Mouse (Mus musculus): ENCODE data around the gene Psmc6. TPM values are rescaled to one million over a fixed set of nuclear protein-coding genes. Genes with fewer than 3 reads are reported as not detected.

Psmc6 gene
- total and polyA plus RNA-seq, 3 experiments, result 90.3 to 288 (median 193) TPM

DNA sequence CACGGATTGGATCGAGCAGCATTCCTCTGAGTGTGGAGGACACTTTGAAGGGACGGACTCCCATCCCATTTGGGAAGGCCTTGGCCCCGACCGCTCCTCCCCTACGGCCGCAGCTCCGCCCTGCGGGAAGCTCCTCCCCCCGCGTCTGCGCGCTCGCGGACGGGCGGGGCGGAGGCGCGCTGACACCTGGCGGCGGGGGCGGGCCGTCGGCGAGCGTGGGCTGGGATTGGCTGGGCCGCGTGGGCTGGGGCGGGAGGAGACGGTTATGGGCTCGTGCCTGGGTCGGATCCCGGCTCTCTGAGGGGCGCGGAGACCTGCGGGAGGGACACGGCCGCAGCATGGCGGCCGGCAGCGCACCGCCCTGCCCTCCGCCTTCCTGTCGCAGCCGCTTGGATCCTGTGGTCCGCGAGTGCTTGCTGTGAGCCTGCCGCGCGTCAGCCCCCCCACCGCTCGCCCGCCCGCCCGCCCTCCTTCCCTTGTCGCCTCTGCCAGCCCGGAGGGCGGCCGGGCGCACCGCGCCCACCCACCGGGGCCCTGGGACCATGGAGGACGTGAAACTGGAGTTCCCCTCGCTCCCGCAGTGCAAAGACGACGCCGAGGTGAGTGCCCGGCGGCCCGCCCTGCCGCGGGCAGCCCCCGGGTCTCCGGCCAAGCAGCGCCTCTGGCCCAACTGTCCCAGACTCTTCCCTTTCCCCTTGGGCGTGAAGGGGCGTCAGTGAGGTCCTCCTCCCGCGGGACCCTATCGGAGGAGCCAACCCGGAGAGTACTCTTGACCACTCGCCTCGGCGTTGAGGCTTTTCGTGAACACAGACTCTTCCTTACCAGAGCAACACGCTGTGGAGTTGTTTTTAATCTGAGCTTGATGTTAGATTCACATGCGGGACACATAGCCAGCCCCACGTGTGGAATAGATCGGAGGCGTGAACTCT is 21.6 kb downstream of the Psmc6 start, which contains the start of gene Styx (continued):
- TF ChIP-seq RAD21 (IDR thresholded peaks at IDR 0.05; ENCODE audit: low read depth, low read length), result no peak
- no peak for TF ChIP-seq PAX5 (IDR thresholded peaks at IDR 0.05; ENCODE audit: low read length)
- TF ChIP-seq CTCF (conservative IDR thresholded peaks at IDR 0.05 in 1 of 2, IDR thresholded peaks at IDR 0.05 in 1 of 2; ENCODE audit: low read depth in 2 of 2, low read length in 2 of 2), result no peak
- no peak for TF ChIP-seq JUN (IDR thresholded peaks at IDR 0.05; ENCODE audit: insufficient read depth, low read depth, low read length)
- peak; percentile 52; the same call in 1 of the 2 replicates for TF ChIP-seq BHLHE40 (IDR thresholded peaks at IDR 0.05; ENCODE audit: low read depth, low read length)
- no peak for TF ChIP-seq MYC (IDR thresholded peaks at IDR 0.05; ENCODE audit: low read depth, low read length)
- peak; percentile 81 for TF ChIP-seq NRF1 (IDR thresholded peaks at IDR 0.05; ENCODE audit: low read depth, low read length)
- no peak for TF ChIP-seq MAZ (IDR thresholded peaks at IDR 0.05; ENCODE audit: low read depth, low read length)
- TF ChIP-seq USF1 (IDR thresholded peaks at IDR 0.05; ENCODE audit: low read depth, low read length), result no peak

DNA sequence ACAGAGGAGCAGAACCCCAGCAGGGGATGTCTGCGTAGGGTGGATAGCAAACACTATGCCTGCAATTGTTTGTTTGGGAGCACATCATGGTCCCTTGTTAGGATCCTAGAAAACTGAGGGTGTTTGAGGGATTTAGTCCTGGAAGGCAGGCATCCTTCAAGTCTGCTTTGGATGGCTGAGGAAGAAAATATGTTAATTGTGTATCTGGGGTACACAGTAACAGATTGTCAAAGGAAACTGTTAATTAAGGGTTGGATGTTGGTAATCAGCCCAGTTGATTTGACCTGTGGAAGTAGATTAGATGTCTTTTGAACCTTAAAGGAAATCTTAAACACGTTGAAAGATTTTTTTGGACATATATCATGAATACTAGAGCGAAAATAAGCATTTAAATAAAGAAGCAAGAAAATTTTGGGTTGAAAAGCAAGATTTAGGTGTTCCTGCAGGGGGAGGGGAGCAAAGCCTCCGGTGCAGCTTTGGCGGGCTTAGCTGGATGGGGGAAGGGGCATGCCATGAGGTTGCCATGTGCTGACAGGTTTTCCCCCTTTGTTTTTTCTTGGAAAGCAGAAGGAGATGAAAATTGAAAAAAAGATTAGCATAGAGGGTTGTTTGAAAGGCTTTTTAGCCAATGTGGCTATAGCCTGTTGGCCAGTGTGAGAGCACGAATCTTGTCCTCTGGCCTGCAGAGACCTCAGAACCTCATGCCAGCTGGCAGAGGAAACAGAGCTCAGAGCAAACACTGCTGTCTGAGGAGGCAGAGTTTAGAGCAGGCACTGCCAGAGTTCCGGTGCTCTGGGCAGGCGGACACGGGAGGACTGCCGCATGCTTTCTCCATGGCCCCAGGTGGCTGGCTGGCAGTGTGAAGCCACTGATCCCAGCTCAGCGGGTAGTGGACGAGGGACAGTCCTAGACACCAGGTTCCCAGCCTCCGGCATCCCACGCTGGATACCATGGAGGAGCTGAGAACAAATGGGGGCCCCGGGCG is 34.9 kb downstream of the Psmc6 start:
- H3K4me3 ChIP-seq (replicated peaks in 1 of 3; ENCODE audit: low read depth in 2 of 3, low read length in 2 of 3, poor library complexity in 1 of 3), result no peak overlapping the region
- no peaks in the 10 kb centered on the region for H3K27me3 ChIP-seq (replicated peaks)
- no peaks in the 10 kb centered on the region for H3K4me1 ChIP-seq (ENCODE audit: control insufficient read depth in 1 of 2, insufficient read depth in 2 of 2)
- no peak for TF ChIP-seq NELFE (IDR thresholded peaks at IDR 0.05; ENCODE audit: low read depth, low read length)
- TF ChIP-seq KAT2A (IDR thresholded peaks at IDR 0.05; ENCODE audit: insufficient replicate concordance, low read length), result no peak
- no peak for TF ChIP-seq SMC3 (IDR thresholded peaks at IDR 0.05; ENCODE audit: low read depth, low read length)
- TF ChIP-seq RCOR1 (conservative IDR thresholded peaks at IDR 0.05; ENCODE audit: low read depth, low read length), result no peak
- TF ChIP-seq USF2 (conservative IDR thresholded peaks at IDR 0.05; ENCODE audit: low read depth, low read length), result no peak
- TF ChIP-seq POLR2AphosphoS2 (IDR thresholded peaks at IDR 0.05; ENCODE audit: low read depth, low read length), result no peak
- TF ChIP-seq NRF1 (IDR thresholded peaks at IDR 0.05; ENCODE audit: low read depth, low read length), result no peak
- TF ChIP-seq ZC3H11A (IDR thresholded peaks at IDR 0.05; ENCODE audit: low read depth, low read length), result no peak
- H3K9me3 ChIP-seq (replicated peaks; ENCODE audit: low read length), result peaks cover 1% of the 10 kb centered on the region
- no peak for DNase-seq (ENCODE audit: extremely low read depth)
- H3K9ac ChIP-seq (ENCODE audit: insufficient read depth, low read depth), result no peak overlapping the region
- H3K4me2 ChIP-seq (ENCODE audit: insufficient read depth, low read depth, poor library complexity, severe bottlenecking), result no peak overlapping the region
- no peaks in the 10 kb centered on the region for H3K79me2 ChIP-seq (replicated peaks; ENCODE audit: control insufficient read depth, extremely low read depth, insufficient read depth, poor library complexity, severe bottlenecking)
- H3K27ac ChIP-seq (ENCODE audit: insufficient read depth, low read depth), result no peak overlapping the region
- in situ Hi-C loops (cut with MboI; ENCODE audit: low pct_ligation_motif_present, low pct_unique_long_range_greater_than_20kb, low sequenced_read_pairs), result no loop called here
- dilution Hi-C loops (cut with MboI; ENCODE audit: extremely low pct_ligation_motif_present, extremely low pct_unique_long_range_greater_than_20kb, low sequenced_read_pairs), result no loop called here
- peaks cover 11 to 44% of the 10 kb centered on the region in 2 experiments for H3K36me3 ChIP-seq (replicated peaks in 1 of 2; ENCODE audit: control insufficient read depth in 1 of 2, insufficient read depth in 1 of 2, low read length in 1 of 2)

Data from CH12.LX (cell line).